Mouse (Mus musculus) frontal cortex, adult (tissue): Measurements from ENCODE around the gene Gpatch2.

Experiments used
- ATAC-seq: cut with Nextera tagmentation; 2 replicates; pipeline ENCODE4 v1.9.2; 2017; ENCODE audit warnings: mild to moderate bottlenecking, moderate library complexity, mixed read lengths; ENCODE audit not compliant: low TSS enrichment

Gene Gpatch2

GRCm38 (mm10) chr1:187215181-187216116 lies at the start of gene Gpatch2, which contains the start of gene Spata17:
Gpatch2 (plus strand) TSS chr1:187215508.
Spata17 (minus strand) TSS chr1:187215465.
- ATAC-seq, result peak; percentile 99

- ATAC-seq, result no peak
Observed at GRCm38 (mm10) chr1:187169646-187170045, 45.7 kb upstream of the Gpatch2 start.

- no peak for ATAC-seq
Observed at GRCm38 (mm10) chr1:187170361-187170760, 44.9 kb upstream of the Gpatch2 start.

- ATAC-seq, result no peak
Observed at GRCm38 (mm10) chr1:187175991-187176390, 39.3 kb upstream of the Gpatch2 start.

GRCm38 (mm10) chr1:187178546-187178945 lies 36.8 kb upstream of the Gpatch2 start:
- ATAC-seq, result no peak

GRCm38 (mm10) chr1:187205506-187205905 lies 9.8 kb upstream of the Gpatch2 start:
- ATAC-seq, result no peak

- ATAC-seq, result no peak
Observed at GRCm38 (mm10) chr1:187209496-187209895, 5.8 kb upstream of the Gpatch2 start.

- no peak for ATAC-seq
Observed at GRCm38 (mm10) chr1:187210736-187211135, 4.6 kb upstream of the Gpatch2 start.

- no peak for ATAC-seq
Observed at GRCm38 (mm10) chr1:187216620-187217410, 1.5 kb downstream of the Gpatch2 start.

- ATAC-seq, result no peak
Observed at GRCm38 (mm10) chr1:187220756-187221155, 5.4 kb downstream of the Gpatch2 start.

GRCm38 (mm10) chr1:187226328-187227025 lies 11.2 kb downstream of the Gpatch2 start:
- ATAC-seq, result no peak

GRCm38 (mm10) chr1:187228414-187229146 lies 13.3 kb downstream of the Gpatch2 start:
- no peak for ATAC-seq

GRCm38 (mm10) chr1:187230255-187230654 lies 14.9 kb downstream of the Gpatch2 start:
- ATAC-seq, result peak; percentile 67; the same call in 1 of the 2 replicates

GRCm38 (mm10) chr1:187232196-187232955 lies 17.1 kb downstream of the Gpatch2 start:
- ATAC-seq, result no peak

GRCm38 (mm10) chr1:187232996-187233615 lies 17.8 kb downstream of the Gpatch2 start:
- ATAC-seq, result no peak

GRCm38 (mm10) chr1:187235161-187235560 lies 19.9 kb downstream of the Gpatch2 start:
- no peak for ATAC-seq

GRCm38 (mm10) chr1:187236296-187236695 lies 21.0 kb downstream of the Gpatch2 start:
- no peak for ATAC-seq

GRCm38 (mm10) chr1:187238061-187238460 lies 22.8 kb downstream of the Gpatch2 start:
- ATAC-seq, result no peak

GRCm38 (mm10) chr1:187240304-187240703 lies 25.0 kb downstream of the Gpatch2 start:
- no peak for ATAC-seq

GRCm38 (mm10) chr1:187241329-187241728 lies 26.0 kb downstream of the Gpatch2 start:
- no peak for ATAC-seq
